Comparison of ENCODE assay signal across 19 mouse cellular contexts in genomic region chr10:13424015-13424414, GRCm38 (mm10). TPM values are rescaled to one million over a fixed set of nuclear protein-coding genes. Genes with fewer than 3 reads are reported as not detected.
"Had no signal": no experiment of that assay in that cellular context is flagged by ENCODE, and none has a peak within 500 bp of the region (broad histone marks: within the 10 kb centered on the region; RNA-seq: fewer than 3 reads in every experiment).

No protein-coding gene starts in this region.

- H3K9me3 ChIP-seq: midbrain, embryonic 10.5 days; midbrain, embryonic 12.5 days; neural tube, embryonic 13.5 days; neural tube, embryonic 15.5 days had no signal

- H3K4me3 ChIP-seq: midbrain, embryonic 10.5 days; midbrain, embryonic 12.5 days; myocyte; neural tube, embryonic 13.5 days; neural tube, embryonic 15.5 days had no signal

- H3K9ac ChIP-seq: lung, embryonic 14.5 days; midbrain, embryonic 12.5 days; neural tube, embryonic 13.5 days; neural tube, embryonic 15.5 days had no signal

- H3K27me3 ChIP-seq: midbrain, embryonic 12.5 days; neural tube, embryonic 13.5 days; neural tube, embryonic 15.5 days had no signal

- DNase-seq: lung, adult 18-20 months; lung, embryonic 14.5 days; lung, postnatal 10 days; lung, postnatal 4 days; midbrain, embryonic 14.5 days; retina, postnatal 1 day; right cerebral cortex, adult 18-20 months; right cerebral cortex, postnatal 25 days; right cerebral cortex, postnatal 4 days; spleen, adult 18-20 months; thymus, adult 18-20 months; thymus, postnatal 14 days; thymus, postnatal 36 days had no signal

- H3K36me3 ChIP-seq: midbrain, embryonic 10.5 days; midbrain, embryonic 12.5 days; neural tube, embryonic 13.5 days; neural tube, embryonic 15.5 days had no signal

- H3K27ac ChIP-seq: midbrain, embryonic 10.5 days; midbrain, embryonic 12.5 days; neural tube, embryonic 13.5 days; neural tube, embryonic 15.5 days had no signal

- ATAC-seq: midbrain, embryonic 16.5 days had no signal

- H3K4me2 ChIP-seq: lung, embryonic 14.5 days; midbrain, embryonic 12.5 days; neural tube, embryonic 13.5 days; neural tube, embryonic 15.5 days had no signal

RNA-seq across cellular contexts. Expression of gene Phactr2, which starts 50.2 kb away (rescaled TPM):
- polyA plus RNA-seq: myocyte had no signal
